Mouse (Mus musculus): ENCODE results near the gene Vmn1r205. TPM values are rescaled to one million over a fixed set of nuclear protein-coding genes. Genes with fewer than 3 reads are reported as not detected.

Gene Vmn1r205
- polyA plus RNA-seq (2017; shearing (Covaris generic)) = not detected

DNA sequence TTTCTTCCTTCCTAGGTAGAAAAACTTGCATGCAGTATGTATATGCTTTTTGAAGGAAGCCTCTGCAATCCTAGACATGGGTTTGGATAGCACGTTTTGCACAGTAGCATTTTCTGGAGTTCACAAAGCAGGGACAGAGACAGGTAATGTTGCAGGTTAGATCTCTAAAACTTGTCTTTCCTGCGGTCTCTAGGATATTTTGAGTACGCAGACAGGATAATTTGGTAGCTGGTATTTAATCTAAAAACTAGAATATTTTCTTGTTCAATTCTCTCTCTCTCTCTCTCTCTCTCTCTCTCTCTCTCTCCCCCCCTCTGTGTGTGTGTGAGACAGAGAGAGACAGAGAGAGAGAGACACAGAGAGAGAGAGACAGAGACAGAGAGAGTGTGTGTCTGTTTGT lies at the start of gene Vmn1r205:
Vmn1r205 (minus strand) TSS at position 101 of the 400 bp plus-strand sequence.

GRCm38 (mm10) chr13:22624151-22624550 lies 31.4 kb upstream of the Vmn1r205 start, which contains the start of gene Vmn1r206:
TSS of gene Vmn1r206 (minus strand) at chr13:22624251.

GRCm38 (mm10) chr13:22552898-22553297 lies 39.9 kb downstream of the Vmn1r205 start, which contains the start of gene Vmn1r204:
TSS of gene Vmn1r204 (plus strand) at chr13:22553198.

Other genes with a start within 250 kb of the Vmn1r205 start
- not detected for gene Vmn1r198, start 242.6 kb downstream of the Vmn1r205 start, polyA plus RNA-seq (2017; shearing (Covaris generic))
- not detected for gene Vmn1r199, start 213.2 kb downstream of the Vmn1r205 start, polyA plus RNA-seq (2017; shearing (Covaris generic))
- not detected for gene Vmn1r200, start 202.6 kb downstream of the Vmn1r205 start, polyA plus RNA-seq (2017; shearing (Covaris generic))
- not detected for gene Vmn1r201, start 121.1 kb downstream of the Vmn1r205 start, polyA plus RNA-seq (2017; shearing (Covaris generic))
- not detected for gene Vmn1r202, start 87.6 kb downstream of the Vmn1r205 start, polyA plus RNA-seq (2017; shearing (Covaris generic))
- 0.09 TPM for gene Vmn1r203, start 74.9 kb downstream of the Vmn1r205 start, polyA plus RNA-seq (2017; shearing (Covaris generic))
- gene Vmn1r204, start 39.8 kb downstream of the Vmn1r205 start, polyA plus RNA-seq (2017; shearing (Covaris generic)) = not detected
- gene Vmn1r206, start 31.3 kb upstream of the Vmn1r205 start, polyA plus RNA-seq (2017; shearing (Covaris generic)) = not detected
- gene Vmn1r207-ps, start 136.6 kb upstream of the Vmn1r205 start, polyA plus RNA-seq (2017; shearing (Covaris generic)) = not detected
- gene Vmn1r208, start 184.4 kb upstream of the Vmn1r205 start, polyA plus RNA-seq (2017; shearing (Covaris generic)) = 0.25 TPM
- 0.15 TPM for gene Vmn1r209, start 216.7 kb upstream of the Vmn1r205 start, polyA plus RNA-seq (2017; shearing (Covaris generic))
- 0.15 TPM for gene Vmn1r210, start 238.3 kb upstream of the Vmn1r205 start, polyA plus RNA-seq (2017; shearing (Covaris generic))